Mouse (Mus musculus) stomach, embryonic 16.5 days (tissue): ENCODE data around the gene Olfr1339. TPM values are rescaled to one million over a fixed set of nuclear protein-coding genes. Genes with fewer than 3 reads are reported as not detected.

ENCODE experiments used
- ATAC-seq: fragments of 200-750 bp; cut with Nextera tagmentation; 2 replicates; pipeline ENCODE4 v1.8.0; 2017; ENCODE audit warnings: moderate number of reproducible peaks, moderate TSS enrichment; ENCODE audit not compliant: insufficient read depth, low FRiP score
- H3K27ac ChIP-seq: fragments of 300-500 bp; sonication (generic); 2 replicates; pipeline ENCODE4 v1.5.1; 2014; ENCODE audit warnings: low read length
- H3K27me3 ChIP-seq: fragments of 300-500 bp; sonication (generic); 2 replicates; pipeline ENCODE4 v1.6.1; 2014; ENCODE audit warnings: low read length, control low read depth, mixed read lengths; ENCODE audit not compliant: control insufficient read depth, insufficient read depth
- H3K36me3 ChIP-seq: fragments of 300-500 bp; sonication (generic); 2 replicates; pipeline ENCODE4 v1.6.1; 2014; ENCODE audit warnings: low read length; ENCODE audit not compliant: control insufficient read depth, insufficient read depth
- H3K4me1 ChIP-seq: fragments of 300-500 bp; sonication (generic); 2 replicates; pipeline ENCODE4 v1.6.1; 2014; ENCODE audit warnings: low read length, control low read depth, mixed read lengths; ENCODE audit not compliant: control insufficient read depth, insufficient read depth
- H3K4me2 ChIP-seq: fragments of 300-500 bp; sonication (generic); 2 replicates; pipeline ENCODE4 v1.6.1; 2014; ENCODE audit warnings: low read depth, low read length, mixed read lengths
- H3K4me3 ChIP-seq: fragments of 300-500 bp; sonication (generic); replicated peaks from 2 replicates; pipeline ENCODE4 v1.5.1; 2014; ENCODE audit warnings: mild to moderate bottlenecking, low read length
- H3K9ac ChIP-seq: fragments of 300-500 bp; sonication (generic); 2 replicates; pipeline ENCODE4 v1.6.1; 2014; ENCODE audit warnings: low read length
- H3K9me3 ChIP-seq: fragments of 300-500 bp; sonication (generic); replicated peaks from 2 replicates; pipeline ENCODE4 v1.6.1; 2016; ENCODE audit warnings: low read length, control low read depth; ENCODE audit not compliant: control insufficient read depth
- WGBS: fragments of 180-500 bp; shearing (Covaris S2); extraction: QIAGEN DNeasy Blood & Tissue Kit; methylation state at CpG from one replicate; pipeline ENCODE4 v1.1.7; 2014; 5-methylcytosine and 5-hydroxymethylcytosine counted together
- polyA plus RNA-seq: library from polyadenylated mRNA; unstranded; fragments of >200 nt; fragmentation: Nextera tagmentation; extraction: Ambion mirVana; gene quantifications from 2 replicates; pipeline ENCODE4 v1.2.1, GENCODE M21; 2015

The Olfr1339 gene
- not detected in 2 replicates for polyA plus RNA-seq

GRCm38 (mm10) chr4:118731875-118732274, at the start of gene Olfr1339:
Olfr1339 (plus strand) TSS chr4:118732175.
- H3K4me2 ChIP-seq = no peak within 1 kb of the TSS
- H3K9ac ChIP-seq = no peak within 1 kb of the TSS
- H3K4me1 ChIP-seq = no peaks in the 10 kb centered on the region
- H3K27me3 ChIP-seq = no peaks in the 10 kb centered on the region
- no peak for ATAC-seq
- no peak within 1 kb of the TSS for H3K4me3 ChIP-seq
- WGBS = 100% methylated on average over 1 of the region's 1 CpGs
- no peaks in the 10 kb centered on the region for H3K36me3 ChIP-seq
- no peak within 1 kb of the TSS for H3K27ac ChIP-seq
- H3K9me3 ChIP-seq = no peaks in the 10 kb centered on the region

GRCm38 (mm10) chr4:118687086-118687485, 44.9 kb upstream of the Olfr1339 start:
- no peak overlapping the region for H3K4me3 ChIP-seq
- no peaks in the 10 kb centered on the region for H3K36me3 ChIP-seq
- H3K4me2 ChIP-seq = no peak overlapping the region
- no peak for ATAC-seq
- H3K27me3 ChIP-seq = no peaks in the 10 kb centered on the region
- no peaks in the 10 kb centered on the region for H3K9me3 ChIP-seq
- H3K9ac ChIP-seq = no peak overlapping the region
- 33% methylated on average over 2 of the region's 2 CpGs for WGBS
- H3K4me1 ChIP-seq = no peaks in the 10 kb centered on the region
- H3K27ac ChIP-seq = no peak overlapping the region

GRCm38 (mm10) chr4:118692412-118692973, 39.5 kb upstream of the Olfr1339 start, which contains the start of gene Olfr1342:
Olfr1342 (minus strand) TSS chr4:118692756.
- WGBS = 43% methylated on average over 12 of the region's 12 CpGs
- Histone ChIP-seq H3K27me3 (no peaks in the 10 kb centered on the region), H3K27ac (no peak within 1 kb of the TSS), H3K9me3 (no peaks in the 10 kb centered on the region), H3K36me3 (no peaks in the 10 kb centered on the region), H3K4me3 (no peak within 1 kb of the TSS), H3K4me1 (no peaks in the 10 kb centered on the region), H3K4me2 (no peak within 1 kb of the TSS), H3K9ac (no peak within 1 kb of the TSS)
- ATAC-seq = no peak

GRCm38 (mm10) chr4:118693812-118694211, 38.2 kb upstream of the Olfr1339 start:
- WGBS = 35% methylated on average over 2 of the region's 2 CpGs
- H3K4me2 ChIP-seq = no peak overlapping the region
- no peak overlapping the region for H3K4me3 ChIP-seq
- H3K9me3 ChIP-seq = no peaks in the 10 kb centered on the region
- no peak overlapping the region for H3K27ac ChIP-seq
- no peaks in the 10 kb centered on the region for H3K4me1 ChIP-seq
- no peak for ATAC-seq
- H3K27me3 ChIP-seq = no peaks in the 10 kb centered on the region
- no peak overlapping the region for H3K9ac ChIP-seq
- no peaks in the 10 kb centered on the region for H3K36me3 ChIP-seq

GRCm38 (mm10) chr4:118703223-118703622, 28.8 kb upstream of the Olfr1339 start, which contains the start of gene Olfr1341:
Olfr1341 (plus strand) TSS chr4:118703523.
- no peak for ATAC-seq
- no peaks in the 10 kb centered on the region for H3K36me3 ChIP-seq
- H3K9ac ChIP-seq = no peak within 1 kb of the TSS
- H3K27ac ChIP-seq = no peak within 1 kb of the TSS
- no peaks in the 10 kb centered on the region for H3K4me1 ChIP-seq
- 72% methylated on average over 3 of the region's 3 CpGs for WGBS
- no peak within 1 kb of the TSS for H3K4me2 ChIP-seq
- H3K4me3 ChIP-seq = no peak within 1 kb of the TSS
- H3K27me3 ChIP-seq = no peaks in the 10 kb centered on the region
- H3K9me3 ChIP-seq = no peaks in the 10 kb centered on the region

GRCm38 (mm10) chr4:118708086-118708485, 23.9 kb upstream of the Olfr1339 start:
- ATAC-seq = no peak
- Histone ChIP-seq H3K9me3 (no peaks in the 10 kb centered on the region), H3K4me1 (no peaks in the 10 kb centered on the region), H3K9ac (no peak overlapping the region), H3K4me2 (no peak overlapping the region), H3K27me3 (no peaks in the 10 kb centered on the region), H3K4me3 (no peak overlapping the region), H3K36me3 (no peaks in the 10 kb centered on the region), H3K27ac (no peak overlapping the region)
- 75% methylated on average over 5 of the region's 5 CpGs for WGBS

- H3K4me2 ChIP-seq = no peak overlapping the region
- no peak overlapping the region for H3K4me3 ChIP-seq
- no peaks in the 10 kb centered on the region for H3K9me3 ChIP-seq
- no peaks in the 10 kb centered on the region for H3K36me3 ChIP-seq
- no peaks in the 10 kb centered on the region for H3K4me1 ChIP-seq
- ATAC-seq = no peak
- WGBS = 54% methylated on average over 1 of the region's 1 CpGs
- H3K9ac ChIP-seq = no peak overlapping the region
- H3K27me3 ChIP-seq = no peaks in the 10 kb centered on the region
- H3K27ac ChIP-seq = no peak overlapping the region
Measured at GRCm38 (mm10) chr4:118711656-118712055, 20.3 kb upstream of the Olfr1339 start.

GRCm38 (mm10) chr4:118719838-118720237, 12.1 kb upstream of the Olfr1339 start, which contains the start of gene Olfr1340:
Olfr1340 (plus strand) TSS chr4:118720138.
- H3K36me3 ChIP-seq = no peaks in the 10 kb centered on the region
- no peaks in the 10 kb centered on the region for H3K4me1 ChIP-seq
- H3K27ac ChIP-seq = no peak within 1 kb of the TSS
- no peaks in the 10 kb centered on the region for H3K9me3 ChIP-seq
- no peaks in the 10 kb centered on the region for H3K27me3 ChIP-seq
- no peak within 1 kb of the TSS for H3K4me3 ChIP-seq
- H3K4me2 ChIP-seq = no peak within 1 kb of the TSS
- no peak within 1 kb of the TSS for H3K9ac ChIP-seq
- ATAC-seq = no peak

GRCm38 (mm10) chr4:118721742-118722483, 10.1 kb upstream of the Olfr1339 start:
- Histone ChIP-seq H3K9me3 (no peaks in the 10 kb centered on the region), H3K27ac (no peak overlapping the region), H3K4me1 (no peaks in the 10 kb centered on the region), H3K36me3 (no peaks in the 10 kb centered on the region), H3K4me2 (no peak overlapping the region), H3K4me3 (no peak overlapping the region), H3K9ac (no peak overlapping the region), H3K27me3 (no peaks in the 10 kb centered on the region)
- WGBS = 50% methylated on average over 10 of the region's 10 CpGs
- ATAC-seq = no peak
